Mouse (Mus musculus): Measurements from ENCODE around the gene Iars2.

Iars2 gene

DNA sequence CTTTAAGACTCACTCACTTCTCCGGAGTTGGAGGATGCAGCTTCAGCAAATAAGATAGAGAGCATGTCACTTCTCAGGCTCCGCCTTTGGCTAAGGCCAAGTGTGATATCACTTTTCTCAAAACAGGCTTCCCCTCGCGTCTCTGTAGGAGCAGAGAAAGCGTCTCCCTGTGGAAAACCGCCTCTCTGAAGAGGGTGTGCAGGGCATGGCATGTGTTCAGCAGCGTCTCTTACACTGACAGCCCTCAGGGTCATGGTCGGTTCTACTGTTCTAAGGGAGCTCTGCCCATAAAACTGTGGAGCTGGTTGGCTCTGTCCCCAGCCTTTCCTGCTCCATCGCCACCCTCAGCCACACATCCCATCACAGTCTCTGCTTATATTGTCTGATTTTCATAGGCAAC lies 49.9 kb downstream of the Iars2 start:
- no peak for DNase-seq (ENCODE audit: low read depth, low spot score)

DNA sequence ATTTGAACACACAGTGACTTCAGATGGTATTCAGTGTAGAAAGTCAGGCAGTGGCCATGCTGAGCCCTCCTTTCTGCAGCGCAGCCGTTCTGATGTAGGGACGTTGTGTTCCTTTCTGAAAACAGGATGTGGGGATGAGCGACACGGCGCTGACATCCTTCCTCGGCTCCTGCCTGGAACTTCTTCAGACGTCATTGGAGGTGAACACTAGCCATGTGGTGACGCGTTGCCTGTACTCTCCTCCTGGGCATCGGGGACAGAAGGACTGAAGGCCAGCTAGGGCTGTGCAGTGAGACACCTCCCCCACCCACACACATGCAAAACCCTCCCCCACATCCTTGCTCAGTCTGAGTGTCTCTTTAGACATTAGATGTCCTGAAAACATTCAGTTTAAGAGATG lies 52.2 kb downstream of the Iars2 start:
- no peak for DNase-seq (ENCODE audit: low read depth, low spot score)

DNA sequence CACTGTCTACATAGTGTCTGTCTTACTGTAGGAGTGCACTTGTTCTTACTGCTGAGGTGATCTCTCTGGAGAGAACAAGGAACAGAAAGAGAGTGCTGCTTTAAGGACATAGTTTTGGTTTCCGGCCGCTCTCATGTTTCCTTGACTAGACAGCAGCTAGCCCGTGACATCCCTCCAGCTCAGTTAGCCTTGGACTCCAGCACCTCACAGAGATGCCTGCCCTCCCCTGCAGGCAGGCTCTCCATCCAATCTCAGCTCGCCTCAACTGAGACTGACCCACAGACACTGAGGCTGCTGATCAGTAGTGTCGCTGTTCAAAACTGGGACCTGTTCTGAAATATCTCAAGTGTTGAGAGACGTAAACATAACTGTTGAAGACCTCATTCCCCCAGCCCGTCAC lies 53.2 kb downstream of the Iars2 start:
- DNase-seq (ENCODE audit: low read depth, low spot score), result no peak

DNA sequence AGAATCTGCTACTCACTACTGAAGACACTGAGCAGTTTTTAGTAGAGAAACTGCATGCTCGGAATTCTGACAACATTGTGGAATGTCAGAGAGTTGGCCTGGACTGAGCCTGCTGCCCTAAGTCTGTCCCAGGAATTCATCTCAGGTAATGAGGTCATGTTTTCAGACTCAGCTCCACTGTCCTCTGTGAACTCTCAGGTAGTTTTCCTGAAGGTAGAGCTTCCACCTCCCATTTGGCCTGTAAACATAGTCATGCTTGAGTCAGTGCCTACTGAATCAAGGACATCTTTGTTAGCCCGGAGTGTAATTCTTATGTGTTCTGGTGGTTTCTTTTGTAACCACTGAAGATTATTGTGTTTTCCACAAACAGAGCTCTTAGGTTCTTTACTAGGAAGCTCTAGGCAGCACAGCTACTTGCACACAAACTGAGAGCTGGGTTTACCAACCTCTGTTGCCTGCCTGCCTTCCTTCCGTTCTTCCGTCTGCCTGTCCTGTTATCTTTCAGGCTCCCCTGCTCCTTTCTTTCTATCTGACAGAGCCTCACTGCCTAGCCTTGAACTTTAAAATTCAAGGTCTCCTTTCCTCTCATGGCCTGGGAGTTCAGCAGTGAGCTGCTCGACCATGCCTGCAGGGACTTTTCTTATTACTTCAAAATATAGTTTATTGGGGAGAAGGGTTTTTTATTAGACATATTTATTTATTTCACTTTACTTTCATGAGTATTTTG lies 54.2 kb downstream of the Iars2 start:
- DNase-seq (ENCODE audit: low read depth, low spot score), result no peak

GRCm38 (mm10) chr1:185271373-185271772 lies 57.8 kb downstream of the Iars2 start:
- no peak for DNase-seq (ENCODE audit: low read depth, low spot score)

GRCm38 (mm10) chr1:185270403-185271097 lies 58.6 kb downstream of the Iars2 start:
- DNase-seq (ENCODE audit: low read depth, low spot score), result no peak

DNA sequence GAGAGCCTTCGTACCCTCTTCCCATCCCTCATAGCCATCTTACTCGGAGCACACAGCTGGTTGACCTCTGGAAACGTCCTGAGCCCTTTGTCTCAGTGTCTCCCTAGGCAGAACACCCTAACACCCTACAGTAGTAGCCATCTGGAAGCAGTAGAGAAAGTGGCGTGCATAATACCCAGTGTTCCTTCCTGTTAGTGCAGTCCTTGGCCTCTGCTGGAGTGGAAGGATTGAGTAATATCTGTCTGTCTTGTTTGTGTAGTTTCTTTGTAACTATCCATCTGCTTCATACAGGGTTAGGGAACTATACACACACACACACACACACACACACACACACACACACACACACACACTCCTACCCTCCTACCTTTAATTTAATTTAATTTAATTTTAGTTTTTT lies 60.5 kb downstream of the Iars2 start:
- no peak for DNase-seq (ENCODE audit: low read depth, low spot score)

DNA sequence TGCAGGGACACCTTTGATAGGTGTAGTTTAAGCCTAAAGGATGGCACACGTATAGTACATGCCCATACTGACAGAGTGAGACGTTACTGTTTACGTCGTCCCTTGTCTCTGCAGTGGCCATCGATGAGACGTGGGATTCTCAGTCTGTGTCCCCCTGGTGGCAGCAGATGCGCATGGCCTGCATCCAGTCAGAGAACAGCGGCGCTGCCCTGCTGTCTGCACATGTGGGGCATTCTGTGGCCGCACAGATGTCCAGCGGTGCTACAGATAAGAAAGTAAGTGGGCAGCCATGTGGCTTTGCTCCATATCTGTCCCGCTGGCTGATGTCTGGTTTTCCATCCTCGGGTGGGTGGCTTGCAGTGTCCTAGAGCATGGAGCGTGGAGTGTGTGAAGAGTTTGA lies 66.6 kb downstream of the Iars2 start:
- DNase-seq (ENCODE audit: low read depth, low spot score), result peak; percentile 54

DNA sequence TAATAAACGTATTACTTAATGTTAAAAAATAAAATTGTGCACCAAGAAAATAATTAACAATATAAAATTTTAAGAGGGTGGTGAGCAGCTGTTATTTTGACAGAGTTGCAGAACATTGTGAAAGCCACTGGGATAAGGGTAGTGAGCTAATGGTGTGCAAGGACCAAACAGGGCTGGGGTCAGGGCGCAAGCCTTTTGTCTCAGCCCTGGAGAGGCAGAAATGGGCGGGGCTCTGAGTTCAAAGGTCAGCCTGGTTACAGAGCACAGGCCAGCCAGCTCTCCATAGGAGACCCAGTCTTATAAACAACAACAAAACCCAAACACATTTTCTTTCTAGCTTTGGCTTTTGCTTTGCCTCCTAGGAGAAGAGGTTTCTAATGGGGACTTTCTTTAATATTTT lies 72.4 kb downstream of the Iars2 start:
- no peak for DNase-seq (ENCODE audit: low read depth, low spot score)

GRCm38 (mm10) chr1:185255336-185255735 lies 73.9 kb downstream of the Iars2 start:
- DNase-seq (ENCODE audit: low read depth, low spot score), result no peak

- DNase-seq (ENCODE audit: low read depth, low spot score), result no peak
Observed at GRCm38 (mm10) chr1:185253140-185253892, 75.9 kb downstream of the Iars2 start.

- DNase-seq (ENCODE audit: low read depth, low spot score), result no peak
Observed at GRCm38 (mm10) chr1:185252351-185252750, 76.8 kb downstream of the Iars2 start.

- no peak for DNase-seq (ENCODE audit: low read depth, low spot score)
Observed at GRCm38 (mm10) chr1:185248728-185249127, 80.5 kb downstream of the Iars2 start.

DNA sequence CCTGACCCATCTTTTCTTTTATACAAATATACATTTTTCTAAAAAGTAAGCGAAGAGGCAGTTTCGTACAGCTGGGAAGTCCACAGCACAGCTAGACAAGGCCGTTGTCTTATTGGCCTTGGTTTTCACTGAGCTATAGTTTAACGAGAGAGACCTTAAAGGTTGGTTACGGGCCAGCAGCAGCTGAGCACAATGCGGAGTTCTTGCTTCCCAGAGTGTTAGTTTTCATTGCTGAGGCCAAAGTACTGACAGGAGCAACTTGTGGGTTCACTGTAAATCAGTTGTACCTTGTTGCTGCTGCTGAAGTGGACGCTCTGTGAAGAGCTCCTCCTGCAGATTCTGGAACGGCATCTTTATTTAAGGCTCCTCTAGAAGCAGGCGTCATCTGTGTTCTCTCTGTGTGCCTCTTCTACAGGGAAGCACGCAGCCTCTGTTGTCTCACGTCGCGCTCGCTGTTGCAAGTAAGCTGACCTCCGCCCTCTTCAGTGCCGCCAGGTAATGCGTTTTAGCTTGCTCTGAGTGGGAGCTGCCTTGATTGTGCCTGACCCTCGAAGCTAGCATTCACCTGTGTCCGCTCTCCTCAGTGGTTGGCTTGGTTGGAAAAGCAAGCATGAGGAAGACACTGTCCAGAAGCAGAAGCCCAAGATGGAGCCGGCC lies 81.6 kb downstream of the Iars2 start:
- peak; percentile 47 for DNase-seq (ENCODE audit: low read depth, low spot score)

DNA sequence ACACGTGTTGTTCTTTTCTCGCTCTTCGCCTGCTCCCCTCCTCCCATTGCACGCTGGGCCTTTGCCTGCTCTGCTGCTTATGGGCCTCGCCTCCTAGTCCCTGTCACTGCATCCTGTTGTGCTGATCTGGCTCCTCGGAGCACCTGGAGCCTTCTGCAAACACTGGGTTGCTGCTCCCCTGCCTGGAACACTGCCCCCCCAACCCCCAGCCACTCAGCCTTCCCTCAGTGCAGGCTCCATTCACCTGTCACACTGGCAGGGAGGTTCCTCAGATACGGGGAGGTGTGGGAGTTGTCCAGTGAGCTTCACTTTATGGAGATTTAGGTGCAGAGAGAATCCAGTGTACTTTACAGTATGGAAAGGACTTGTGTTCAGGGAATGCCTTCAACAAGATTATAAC lies 83.7 kb downstream of the Iars2 start:
- no peak for DNase-seq (ENCODE audit: low read depth, low spot score)

DNA sequence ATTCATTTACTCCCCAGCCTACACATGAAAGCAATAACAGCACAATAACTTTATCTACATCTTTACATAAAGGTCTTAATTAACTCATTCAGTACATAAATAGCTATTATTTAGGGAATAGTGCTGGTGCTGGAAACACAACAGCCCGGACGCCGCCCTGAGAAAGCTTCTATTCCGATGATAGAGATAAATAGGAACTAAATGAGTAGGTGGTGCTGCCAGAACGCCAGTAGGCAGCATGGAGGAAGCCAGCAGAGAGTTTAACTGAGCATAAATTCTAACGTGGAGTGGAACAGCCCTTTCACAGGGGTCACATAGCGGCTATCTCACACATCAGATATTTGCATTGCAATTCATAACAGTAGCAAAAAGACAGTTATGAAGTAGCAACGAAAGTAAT lies 86.2 kb downstream of the Iars2 start:
- no peak for DNase-seq (ENCODE audit: low read depth, low spot score)

- DNase-seq (ENCODE audit: low read depth, low spot score), result peak; percentile 75
Observed at GRCm38 (mm10) chr1:185236530-185236929, 92.7 kb downstream of the Iars2 start.

DNA sequence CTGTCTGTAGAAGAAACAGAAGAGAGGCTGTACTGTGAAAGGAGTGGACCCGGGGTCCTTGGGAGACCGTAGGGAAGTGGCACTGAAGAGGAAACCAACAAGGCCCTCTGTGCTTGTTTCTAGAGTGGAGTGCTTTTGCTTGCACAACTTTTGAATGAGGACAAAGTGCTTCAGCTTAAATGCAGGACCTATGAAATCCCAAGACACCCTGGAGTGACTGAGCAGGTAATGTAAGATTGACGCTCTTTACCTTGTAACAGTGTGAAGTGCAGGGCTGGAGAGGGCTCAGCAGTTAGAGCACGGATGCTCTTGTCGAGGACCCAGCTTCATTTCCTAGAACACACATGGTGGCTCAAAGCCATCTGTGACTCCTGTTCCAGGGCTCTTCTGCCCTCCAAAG lies 93.4 kb downstream of the Iars2 start:
- no peak for DNase-seq (ENCODE audit: low read depth, low spot score)
